Mouse (Mus musculus) ovary, postnatal 14 days (tissue): ENCODE measurements around the gene B3gnt6.

Experiments
- DNase-seq: peaks from one replicate; pipeline ENCODE4 v3.0.0; 2022; ENCODE audit warnings: low spot score

B3gnt6 gene

GRCm38 (mm10) chr7:98148721-98149407 lies 50.4 kb downstream of the B3gnt6 start:
- DNase-seq, result no peak

GRCm38 (mm10) chr7:98147766-98148165 lies 51.5 kb downstream of the B3gnt6 start:
- DNase-seq, result no peak

DNA sequence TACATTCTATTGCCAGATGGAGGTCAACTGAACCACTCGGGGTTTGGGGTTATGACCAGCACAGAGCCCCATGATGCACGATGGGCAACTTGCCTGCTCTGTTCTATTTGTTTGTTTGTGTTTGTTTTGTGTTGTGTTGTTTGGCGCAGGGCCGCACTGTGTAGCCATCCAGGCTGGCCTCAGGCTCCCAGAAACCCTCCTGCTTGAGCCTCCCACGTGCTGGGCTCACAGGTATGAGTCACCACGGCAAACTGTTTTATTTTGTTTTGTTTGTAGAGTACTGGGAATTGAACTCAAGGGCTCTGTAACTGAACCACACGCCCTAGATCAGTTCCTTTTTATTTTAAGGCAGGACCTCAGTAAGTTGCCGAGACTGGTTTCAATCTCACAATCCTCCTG lies 52.8 kb downstream of the B3gnt6 start:
- DNase-seq, result no peak

DNA sequence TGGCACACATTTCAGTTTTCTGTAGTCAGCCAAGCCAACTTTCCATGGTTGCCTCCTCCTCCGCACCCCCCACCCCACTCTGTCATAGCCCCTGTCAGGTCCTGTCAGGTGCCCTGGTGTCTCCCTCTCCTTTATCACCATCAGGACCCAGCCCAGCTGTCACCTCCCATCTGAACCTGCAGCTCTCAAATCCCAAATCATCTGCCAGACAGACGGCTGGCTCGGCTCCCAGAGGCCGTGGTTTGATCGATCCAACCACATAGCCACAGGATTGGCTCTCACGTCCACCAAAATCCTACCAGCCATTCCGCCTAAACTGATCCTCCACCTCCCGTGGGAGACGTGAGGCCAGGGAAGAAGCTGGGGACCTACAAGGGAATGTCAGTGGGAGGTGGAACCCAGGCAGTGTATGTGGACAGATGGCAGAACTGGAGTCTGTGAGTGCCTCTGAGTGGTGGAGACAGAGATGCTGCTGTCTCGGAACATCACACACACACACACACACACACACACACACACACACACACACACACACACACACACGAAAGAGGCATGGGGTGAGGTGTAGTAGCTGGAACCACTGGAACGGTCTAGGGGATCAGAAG lies 53.3 kb downstream of the B3gnt6 start:
- DNase-seq, result no peak

GRCm38 (mm10) chr7:98145402-98145801 lies 53.9 kb downstream of the B3gnt6 start, which contains the start of gene Omp:
TSS of gene Omp (minus strand) at chr7:98145502.
- DNase-seq, result no peak

- no peak for DNase-seq
Observed at GRCm38 (mm10) chr7:98142648-98143047, 56.6 kb downstream of the B3gnt6 start.
